Mouse (Mus musculus): Measurements from ENCODE around the gene Atp8a1. TPM values are rescaled to one million over a fixed set of nuclear protein-coding genes. Genes with fewer than 3 reads are reported as not detected.

Atp8a1 gene
- total and polyA plus RNA-seq, 3 experiments = 4.4 to 11.2 (median 5.5) TPM

DNA sequence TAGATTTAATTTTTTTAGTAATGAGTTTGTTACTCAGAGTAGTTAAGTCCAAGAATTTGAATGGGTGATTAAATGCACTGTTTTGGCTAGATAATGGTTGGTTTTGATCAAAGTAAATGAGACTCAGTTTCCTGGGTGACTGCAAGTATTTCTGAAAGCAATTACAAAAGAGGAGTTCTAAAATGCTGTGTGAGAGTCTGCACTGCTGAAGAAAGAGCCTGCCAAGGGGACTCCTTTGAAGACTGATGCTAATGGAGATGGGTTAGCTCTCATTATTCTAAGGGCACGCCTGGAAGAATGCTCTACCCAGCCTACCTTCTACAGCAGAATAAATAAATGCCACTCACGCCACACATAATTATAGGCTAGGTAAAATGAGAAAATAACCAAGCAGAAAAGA, 94.2 kb downstream of the Atp8a1 start:
- Histone ChIP-seq H3K9ac (ENCODE audit: insufficient read depth, low read depth) (no peak overlapping the region), H3K9me3 (replicated peaks; ENCODE audit: low read length) (no peaks in the 10 kb centered on the region), H3K4me2 (ENCODE audit: insufficient read depth, low read depth, poor library complexity, severe bottlenecking) (no peak overlapping the region), H3K4me3 (replicated peaks in 1 of 3; ENCODE audit: low read depth in 2 of 3, low read length in 2 of 3, poor library complexity in 1 of 3) (no peak overlapping the region), H3K27ac (ENCODE audit: insufficient read depth, low read depth) (no peak overlapping the region), H3K36me3 (replicated peaks in 1 of 2; ENCODE audit: control insufficient read depth in 1 of 2, insufficient read depth in 1 of 2, low read length in 1 of 2) (peaks cover 11 to 27% of the 10 kb centered on the region in 2 experiments), H3K4me1 (ENCODE audit: control insufficient read depth in 1 of 2, insufficient read depth in 2 of 2) (peaks cover 0 to 2% of the 10 kb centered on the region in 2 experiments; a peak in 1 of 4 replicates), H3K27me3 (replicated peaks) (no peaks in the 10 kb centered on the region), H3K79me2 (replicated peaks; ENCODE audit: control insufficient read depth, extremely low read depth, insufficient read depth, poor library complexity, severe bottlenecking) (no peaks in the 10 kb centered on the region)
- TF ChIP-seq TCF12 (IDR thresholded peaks at IDR 0.05; ENCODE audit: low read depth, low read length) (no peak), IRF4 (IDR thresholded peaks at IDR 0.05; ENCODE audit: low read depth, low read length) (no peak), USF1 (IDR thresholded peaks at IDR 0.05; ENCODE audit: low read depth, low read length) (no peak), TBP (conservative IDR thresholded peaks at IDR 0.05; ENCODE audit: low read depth, low read length) (no peak), GABPA (IDR thresholded peaks at IDR 0.05; ENCODE audit: insufficient replicate concordance, low read depth, low read length) (no peak), CHD2 (IDR thresholded peaks at IDR 0.05; ENCODE audit: low read length) (no peak), MXI1 (IDR thresholded peaks at IDR 0.05; ENCODE audit: low read depth, low read length) (no peak), E2F4 (IDR thresholded peaks at IDR 0.05; ENCODE audit: insufficient replicate concordance, low read depth, low read length) (no peak), ELF1 (IDR thresholded peaks at IDR 0.05; ENCODE audit: low read depth, low read length) (no peak), NRF1 (IDR thresholded peaks at IDR 0.05; ENCODE audit: low read depth, low read length) (no peak), ETS1 (conservative IDR thresholded peaks at IDR 0.05; ENCODE audit: low read depth, low read length) (no peak), ZKSCAN1 (IDR thresholded peaks at IDR 0.05; ENCODE audit: borderline replicate concordance, low read depth, low read length) (no peak)
- no peak for DNase-seq (ENCODE audit: extremely low read depth)
- in situ Hi-C loops (cut with MboI; ENCODE audit: low pct_ligation_motif_present, low pct_unique_long_range_greater_than_20kb, low sequenced_read_pairs) = loop anchor here (5.0 kb wide), 1 partner anchor 259 kb away; no protein-coding TSS in a partner anchor
- dilution Hi-C loops (cut with MboI; ENCODE audit: extremely low pct_ligation_motif_present, extremely low pct_unique_long_range_greater_than_20kb, low sequenced_read_pairs) = no loop called here

DNA sequence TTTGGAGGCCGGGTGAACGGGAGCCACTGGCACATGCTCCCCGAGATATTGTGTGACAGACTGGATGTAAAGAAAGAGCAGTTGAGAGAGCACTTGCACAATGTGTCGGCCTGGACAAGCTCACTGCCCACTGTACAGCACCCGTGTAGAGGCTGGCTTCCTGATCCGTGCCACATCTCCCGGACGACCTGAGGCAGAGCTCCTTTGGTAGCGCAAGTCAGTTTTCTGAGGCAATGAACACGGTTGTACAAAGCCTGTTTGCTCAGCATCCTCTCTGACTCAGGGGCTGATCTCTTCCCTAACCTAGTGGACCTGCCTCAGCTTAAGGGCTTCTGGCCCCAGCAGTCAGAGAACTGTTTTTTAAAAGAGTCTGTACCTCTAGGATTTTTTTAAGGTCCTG, 94.6 kb downstream of the Atp8a1 start:
- in situ Hi-C loops (cut with MboI; ENCODE audit: low pct_ligation_motif_present, low pct_unique_long_range_greater_than_20kb, low sequenced_read_pairs) = loop anchor here (5.0 kb wide), 1 partner anchor 260 kb away; no protein-coding TSS in a partner anchor

More for the DNA sequence above, 94.6 kb downstream of the Atp8a1 start:
- TF ChIP-seq JUN (IDR thresholded peaks at IDR 0.05; ENCODE audit: insufficient read depth, low read depth, low read length) (no peak), KAT2A (IDR thresholded peaks at IDR 0.05; ENCODE audit: insufficient replicate concordance, low read length) (no peak), MYC (IDR thresholded peaks at IDR 0.05; ENCODE audit: low read depth, low read length) (no peak), ELF1 (IDR thresholded peaks at IDR 0.05; ENCODE audit: low read depth, low read length) (no peak), IRF4 (IDR thresholded peaks at IDR 0.05; ENCODE audit: low read depth, low read length) (no peak), TBP (conservative IDR thresholded peaks at IDR 0.05; ENCODE audit: low read depth, low read length) (no peak), ETS1 (conservative IDR thresholded peaks at IDR 0.05; ENCODE audit: low read depth, low read length) (no peak), CHD2 (IDR thresholded peaks at IDR 0.05; ENCODE audit: low read length) (no peak), MAZ (IDR thresholded peaks at IDR 0.05; ENCODE audit: low read depth, low read length) (no peak), PAX5 (IDR thresholded peaks at IDR 0.05; ENCODE audit: low read length) (no peak), ZNF384 (IDR thresholded peaks at IDR 0.05; ENCODE audit: low read depth, low read length) (no peak), RAD21 (IDR thresholded peaks at IDR 0.05; ENCODE audit: low read depth, low read length) (no peak)
- no peak overlapping the region for H3K9ac ChIP-seq (ENCODE audit: insufficient read depth, low read depth)
- H3K4me2 ChIP-seq (ENCODE audit: insufficient read depth, low read depth, poor library complexity, severe bottlenecking) = no peak overlapping the region
- DNase-seq (ENCODE audit: extremely low read depth) = no peak
- H3K36me3 ChIP-seq (replicated peaks in 1 of 2; ENCODE audit: control insufficient read depth in 1 of 2, insufficient read depth in 1 of 2, low read length in 1 of 2) = peaks cover 12 to 27% of the 10 kb centered on the region in 2 experiments
- H3K79me2 ChIP-seq (replicated peaks; ENCODE audit: control insufficient read depth, extremely low read depth, insufficient read depth, poor library complexity, severe bottlenecking) = no peaks in the 10 kb centered on the region
- no peak overlapping the region for H3K4me3 ChIP-seq (replicated peaks in 1 of 3; ENCODE audit: low read depth in 2 of 3, low read length in 2 of 3, poor library complexity in 1 of 3)
- dilution Hi-C loops (cut with MboI; ENCODE audit: extremely low pct_ligation_motif_present, extremely low pct_unique_long_range_greater_than_20kb, low sequenced_read_pairs) = no loop called here
- H3K9me3 ChIP-seq (replicated peaks; ENCODE audit: low read length) = no peaks in the 10 kb centered on the region
- no peak overlapping the region for H3K27ac ChIP-seq (ENCODE audit: insufficient read depth, low read depth)
- no peaks in the 10 kb centered on the region for H3K4me1 ChIP-seq (ENCODE audit: control insufficient read depth in 1 of 2, insufficient read depth in 2 of 2)
- H3K27me3 ChIP-seq (replicated peaks) = no peaks in the 10 kb centered on the region

All from CH12.LX (cell line).